Mouse (Mus musculus) brain, embryonic 14.5 days (tissue): ENCODE data around the gene Taf1b.
"Not testable (repeated sequence)": the region's sequence is repeated elsewhere in the genome, so short reads cannot be mapped to it uniquely, and the experiment has no call there.

Experiments used
- CTCF ChIP-seq: fragments of 200-500 bp; IDR thresholded peaks from 2 replicates; pipeline ENCODE4 v1.5.1; 2012; ENCODE audit warnings: inconsistent platforms, mild to moderate bottlenecking, moderate library complexity, borderline replicate concordance; ENCODE audit not compliant: insufficient read depth, insufficient read length; ENCODE audit errors: extremely low read depth
- POLR2A ChIP-seq: fragments of 200-500 bp; IDR thresholded peaks from 2 replicates; pipeline ENCODE4 v1.6.1; 2012; ENCODE audit warnings: mild to moderate bottlenecking, inconsistent platforms, borderline replicate concordance; ENCODE audit not compliant: poor library complexity, insufficient read depth, insufficient read length, severe bottlenecking; ENCODE audit errors: extremely low read depth

GRCm38 (mm10) chr12:24494791-24495190, 3.4 kb upstream of the Taf1b start:
- TF ChIP-seq POLR2A, CTCF: not testable (repeated sequence)
